Mouse (Mus musculus) brain, embryonic 14.5 days (tissue): ENCODE data around the gene Atp1b3.

Experiments used
- CTCF ChIP-seq: fragments of 200-500 bp; IDR thresholded peaks from 2 replicates; pipeline ENCODE4 v1.5.1; 2012; ENCODE audit warnings: inconsistent platforms, mild to moderate bottlenecking, moderate library complexity, borderline replicate concordance; ENCODE audit not compliant: insufficient read depth, insufficient read length; ENCODE audit errors: extremely low read depth
- POLR2A ChIP-seq: fragments of 200-500 bp; IDR thresholded peaks from 2 replicates; pipeline ENCODE4 v1.6.1; 2012; ENCODE audit warnings: mild to moderate bottlenecking, inconsistent platforms, borderline replicate concordance; ENCODE audit not compliant: poor library complexity, insufficient read depth, insufficient read length, severe bottlenecking; ENCODE audit errors: extremely low read depth

GRCm38 (mm10) chr9:96383714-96384487 lies 19.7 kb upstream of the Atp1b3 start:
- no peak for TF ChIP-seq POLR2A
- no peak for TF ChIP-seq CTCF
